Mouse (Mus musculus) splenic B cell, adult 2 months (primary cell): ENCODE data around the gene Tmem89.

Experiments used
- DNase-seq: peaks from one replicate; pipeline ENCODE4 v3.0.0-alpha.2; 2011; ENCODE audit warnings: low read depth, low spot score
- H3K27me3 ChIP-seq: 2 replicates; pipeline ENCODE4 v1.6.1; 2012; ENCODE audit warnings: mild to moderate bottlenecking, low read length, moderate library complexity, mixed read lengths; ENCODE audit not compliant: control insufficient read depth, poor library complexity, insufficient read depth, severe bottlenecking
- H3K36me3 ChIP-seq: 2 replicates; pipeline ENCODE4 v1.6.1; 2012; ENCODE audit warnings: mild to moderate bottlenecking, low read length, moderate library complexity, mixed read lengths; ENCODE audit not compliant: control insufficient read depth, poor library complexity, insufficient read depth, severe bottlenecking

Tmem89 gene

GRCm38 (mm10) chr9:108955846-108956245 is 41.4 kb downstream of the Tmem89 start:
- Histone ChIP-seq H3K36me3 (no peaks in the 10 kb centered on the region), H3K27me3 (no peaks in the 10 kb centered on the region)
- no peak for DNase-seq

DNA sequence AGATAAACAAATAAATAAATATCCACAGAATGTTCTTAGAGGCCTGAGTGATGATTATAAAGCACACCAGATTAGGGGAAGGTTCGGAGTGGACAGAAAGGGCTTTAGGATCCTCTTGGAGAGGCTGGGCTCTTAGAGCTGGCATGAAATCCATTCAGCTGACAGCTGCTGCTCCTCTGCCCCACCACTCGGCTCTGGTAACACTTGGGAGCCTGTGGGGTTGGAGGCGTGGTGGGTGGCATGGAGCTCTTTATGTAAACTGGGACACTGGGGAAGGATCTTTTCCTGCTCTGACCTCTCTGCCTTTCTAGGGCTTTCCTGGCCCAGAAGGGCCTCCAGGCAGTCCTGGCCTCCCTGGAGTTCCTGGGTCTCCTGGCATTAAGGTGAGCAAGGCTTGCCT is 49.2 kb downstream of the Tmem89 start:
- no peaks in the 10 kb centered on the region for H3K36me3 ChIP-seq
- no peaks in the 10 kb centered on the region for H3K27me3 ChIP-seq
- DNase-seq: no peak

- Histone ChIP-seq H3K36me3 (no peaks in the 10 kb centered on the region), H3K27me3 (no peaks in the 10 kb centered on the region; the same call in 1 of the 2 replicates)
- DNase-seq: no peak
Observed at GRCm38 (mm10) chr9:108964338-108964737, 49.9 kb downstream of the Tmem89 start.
